Mouse (Mus musculus): ENCODE data around the gene Gnat2.

The Gnat2 gene

DNA sequence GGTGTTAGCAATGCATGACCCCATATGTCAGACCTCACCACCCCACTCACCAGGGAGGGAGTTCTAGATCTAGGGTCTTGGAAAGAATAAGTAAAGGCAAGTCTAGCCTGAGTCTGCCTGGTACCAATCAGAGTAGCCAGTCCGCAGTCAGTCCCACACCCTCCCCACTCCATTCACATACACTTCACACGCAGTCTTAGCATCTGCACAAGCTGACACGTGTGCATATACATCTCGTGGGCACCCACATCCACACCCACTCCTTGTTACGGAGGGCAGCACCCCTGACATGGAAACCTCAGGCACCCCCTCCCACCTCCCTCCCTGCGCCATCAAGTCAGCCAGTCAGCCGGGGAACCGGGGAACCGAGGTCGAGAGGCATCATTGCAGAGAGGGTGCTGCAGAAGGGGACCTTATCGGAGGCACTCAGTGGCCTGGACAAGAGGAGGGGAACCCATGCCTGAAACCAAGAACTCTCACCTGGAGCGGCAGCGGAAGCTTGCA, 7.8 kb upstream of the Gnat2 start:
- no peak for DNase-seq (ENCODE audit: low read depth, low spot score)

- peak; percentile 92 for DNase-seq (ENCODE audit: low read depth, low spot score)
Observed at GRCm38 (mm10) chr3:108085281-108085720, 7.3 kb upstream of the Gnat2 start.

DNA sequence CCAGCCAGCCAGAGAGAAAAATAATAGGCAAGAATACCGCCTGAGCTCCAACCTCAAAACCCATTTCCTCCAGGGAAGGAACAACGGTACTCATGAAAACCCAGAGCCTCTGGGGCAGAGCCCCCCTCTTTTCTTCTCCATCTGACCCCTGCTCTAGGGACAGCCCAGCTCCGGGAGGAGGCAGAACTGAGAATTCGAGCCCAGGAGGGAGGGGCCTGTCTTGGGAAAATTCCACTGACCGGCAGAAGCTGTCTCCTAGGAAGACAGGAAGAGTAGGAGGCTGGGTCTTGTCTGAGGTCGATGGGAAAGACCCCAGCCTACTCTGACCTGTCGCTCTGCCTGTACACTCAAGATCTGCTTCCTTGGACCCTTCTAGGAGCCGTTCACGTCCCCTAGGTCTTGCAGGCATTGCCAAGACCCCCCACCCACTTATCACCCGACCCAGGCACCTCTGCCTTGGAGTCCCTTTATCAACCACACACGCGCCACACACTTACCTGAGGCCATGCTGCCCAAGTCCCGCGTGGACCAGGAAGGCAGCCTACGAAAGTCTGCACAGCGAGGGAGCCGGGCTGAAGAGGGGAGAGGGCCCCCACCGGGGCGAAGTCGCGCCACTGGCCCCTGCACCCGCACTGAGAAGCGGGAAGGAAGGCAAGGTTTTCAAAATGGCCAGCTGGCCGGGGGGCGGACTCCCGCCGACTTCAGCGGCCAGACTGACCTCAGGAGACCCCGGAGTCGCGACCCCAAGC, 6.7 kb upstream of the Gnat2 start:
- DNase-seq (ENCODE audit: low read depth, low spot score) = peak; percentile 64

- DNase-seq (ENCODE audit: low read depth, low spot score) = peak; percentile 91
Observed at GRCm38 (mm10) chr3:108086470-108086979, 6.1 kb upstream of the Gnat2 start, which contains the start of gene Ampd2. Gene Ampd2 (minus strand): TSS chr3:108086651.

GRCm38 (mm10) chr3:108087329-108087728, 5.3 kb upstream of the Gnat2 start:
- no peak for DNase-seq (ENCODE audit: low read depth, low spot score)

GRCm38 (mm10) chr3:108088842-108089380, 3.7 kb upstream of the Gnat2 start:
- no peak for DNase-seq (ENCODE audit: low read depth, low spot score)

DNA sequence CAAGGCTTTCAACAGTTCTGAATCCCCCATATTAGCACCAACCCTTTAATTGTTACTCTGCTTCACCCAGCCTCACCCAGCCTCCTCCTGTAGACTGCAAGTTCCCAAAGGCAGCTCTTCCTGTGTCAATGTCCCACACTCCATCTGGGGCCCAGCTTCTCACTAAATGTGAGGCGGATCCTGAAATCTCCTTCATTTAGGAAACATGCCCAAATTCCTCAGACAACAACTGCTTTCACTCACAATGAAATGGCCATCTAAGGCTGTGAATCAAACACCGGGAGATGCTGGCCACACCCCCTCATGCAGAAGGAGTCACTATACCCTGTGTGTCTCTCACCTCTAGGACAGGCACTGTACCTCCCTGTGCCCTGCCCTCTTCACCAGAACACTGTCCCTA, 2.7 kb upstream of the Gnat2 start:
- peak; percentile 36 for DNase-seq (ENCODE audit: low read depth, low spot score)

DNA sequence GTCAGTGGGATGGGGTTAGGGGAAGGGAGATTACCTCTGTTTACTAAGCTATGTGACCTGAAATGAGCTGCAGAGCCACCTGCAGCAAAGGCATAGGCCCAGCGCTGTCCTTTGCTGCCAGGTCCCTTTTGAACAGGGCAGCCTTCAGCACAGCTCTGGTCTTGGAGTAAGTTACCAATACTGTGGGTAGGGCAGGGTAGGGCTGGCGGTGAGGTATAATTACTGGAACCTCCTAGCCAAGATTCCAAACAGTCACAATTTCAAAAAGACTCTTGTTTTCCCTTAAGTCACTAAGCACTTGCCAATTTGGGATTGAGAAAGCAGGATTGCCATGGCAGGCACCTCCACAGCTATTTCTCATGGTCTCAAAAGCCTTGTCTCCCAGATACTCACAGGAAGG, 2.0 kb upstream of the Gnat2 start:
- no peak for DNase-seq (ENCODE audit: low read depth, low spot score)

- no peak for DNase-seq (ENCODE audit: low read depth, low spot score)
Observed at GRCm38 (mm10) chr3:108092030-108092429, 559 bp upstream of the Gnat2 start.

GRCm38 (mm10) chr3:108093306-108093705, 717 bp downstream of the Gnat2 start:
- no peak for DNase-seq (ENCODE audit: low read depth, low spot score)

- DNase-seq (ENCODE audit: low read depth, low spot score) = no peak
Observed at GRCm38 (mm10) chr3:108094146-108094545, 1.6 kb downstream of the Gnat2 start.

DNA sequence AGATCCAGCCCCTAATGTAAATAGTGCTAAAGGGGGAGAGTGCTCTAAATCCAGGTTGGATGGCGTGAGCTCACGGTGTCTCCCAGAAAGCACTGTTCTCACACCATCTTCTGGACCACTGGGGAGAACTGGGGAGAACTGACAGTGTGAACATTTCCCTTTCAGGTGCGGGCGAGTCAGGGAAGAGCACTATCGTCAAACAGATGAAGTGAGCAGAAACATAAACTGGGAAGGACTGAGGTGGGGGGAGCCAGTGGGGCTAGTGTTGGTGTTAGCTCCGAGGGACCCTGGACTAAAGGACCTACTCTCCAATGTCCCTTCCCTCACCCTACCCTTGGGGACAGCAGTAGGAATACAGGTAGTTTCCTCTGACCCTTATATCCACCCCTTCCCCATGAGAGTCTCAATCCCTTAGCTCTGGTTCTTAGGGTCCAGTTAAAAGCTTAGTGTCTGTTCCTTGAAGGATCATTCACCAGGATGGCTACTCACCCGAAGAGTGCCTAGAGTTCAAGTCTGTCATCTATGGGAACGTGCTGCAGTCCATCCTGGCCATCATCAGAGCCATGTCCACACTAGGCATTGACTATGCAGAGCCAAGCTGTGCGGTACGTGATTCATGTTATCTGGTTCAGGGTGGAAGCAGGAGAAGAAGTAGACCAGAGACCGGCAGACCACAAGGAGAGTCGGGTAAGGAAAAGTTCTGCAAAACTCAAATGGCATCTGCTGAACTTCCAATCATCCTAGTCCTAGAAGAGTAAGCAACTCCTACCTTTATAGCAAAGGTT, 2.6 kb downstream of the Gnat2 start:
- no peak for DNase-seq (ENCODE audit: low read depth, low spot score)

DNA sequence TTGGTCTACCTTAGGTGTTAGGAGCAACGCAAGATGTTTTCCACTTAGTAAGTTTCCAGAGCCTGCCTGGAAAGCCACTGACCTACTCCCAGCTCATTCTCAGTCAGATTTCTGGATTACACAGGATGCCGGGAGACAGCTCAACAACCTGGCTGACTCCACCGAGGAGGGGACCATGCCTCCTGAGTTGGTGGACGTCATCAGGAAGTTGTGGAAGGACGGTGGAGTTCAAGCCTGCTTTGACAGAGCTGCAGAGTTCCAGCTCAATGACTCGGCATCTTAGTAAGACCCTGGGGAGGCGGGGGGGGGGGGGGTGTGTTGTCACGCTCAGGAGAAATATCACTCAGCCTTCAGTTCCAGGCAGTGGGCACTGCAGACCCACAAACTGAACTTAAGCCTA, 3.6 kb downstream of the Gnat2 start:
- no peak for DNase-seq (ENCODE audit: low read depth, low spot score)

- no peak for DNase-seq (ENCODE audit: low read depth, low spot score)
Observed at GRCm38 (mm10) chr3:108096726-108097125, 4.1 kb downstream of the Gnat2 start.

- DNase-seq (ENCODE audit: low read depth, low spot score) = no peak
Observed at GRCm38 (mm10) chr3:108097656-108098055, 5.1 kb downstream of the Gnat2 start.

GRCm38 (mm10) chr3:108098316-108098715, 5.7 kb downstream of the Gnat2 start:
- no peak for DNase-seq (ENCODE audit: low read depth, low spot score)

DNA sequence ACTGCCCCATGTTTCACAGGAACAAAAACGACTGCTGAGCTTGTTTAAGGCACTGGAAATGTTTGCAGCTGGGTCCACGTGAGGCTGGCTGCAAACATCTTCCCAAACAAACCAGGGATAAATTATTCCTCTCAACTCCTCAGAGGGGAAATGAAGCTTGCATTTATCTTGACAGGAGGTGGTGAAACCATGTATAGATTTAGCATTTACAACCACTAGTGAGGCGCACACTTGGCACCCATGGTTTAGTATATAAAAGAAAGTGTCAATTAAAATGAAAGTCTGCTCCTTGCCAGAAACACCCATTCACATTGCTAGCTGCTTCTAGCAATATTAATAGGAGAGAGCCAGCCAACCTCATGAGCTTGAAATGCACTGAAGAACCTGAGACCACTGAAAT, 9.0 kb downstream of the Gnat2 start:
- no peak for DNase-seq (ENCODE audit: low read depth, low spot score)

- no peak for DNase-seq (ENCODE audit: low read depth, low spot score)
Observed at GRCm38 (mm10) chr3:108102075-108102474, 9.5 kb downstream of the Gnat2 start.

DNA sequence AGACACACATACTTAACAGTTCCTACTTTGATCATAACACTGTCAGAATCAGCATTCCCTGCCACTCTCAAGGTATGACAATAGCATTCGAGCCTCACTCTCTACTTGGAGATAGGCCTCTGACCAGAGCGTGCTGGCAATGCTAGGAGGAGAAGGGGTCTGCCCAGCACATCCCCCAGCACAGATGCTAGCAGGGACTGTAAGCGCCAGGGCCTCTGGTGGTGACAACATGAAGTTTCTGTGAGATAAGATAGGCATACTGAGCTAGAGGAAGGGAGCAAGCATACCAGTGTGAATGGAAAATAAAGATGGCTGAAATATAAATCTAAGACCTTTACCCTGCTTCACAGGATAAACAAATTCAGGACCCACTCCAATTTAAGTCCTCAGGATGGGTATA, 12.7 kb downstream of the Gnat2 start:
- DNase-seq (ENCODE audit: low read depth, low spot score) = no peak

- DNase-seq (ENCODE audit: low read depth, low spot score) = no peak
Observed at GRCm38 (mm10) chr3:108111320-108111719, 18.7 kb downstream of the Gnat2 start.

GRCm38 (mm10) chr3:108112246-108112645, 19.7 kb downstream of the Gnat2 start:
- no peak for DNase-seq (ENCODE audit: low read depth, low spot score)

- no peak for DNase-seq (ENCODE audit: low read depth, low spot score)
Observed at GRCm38 (mm10) chr3:108112666-108113065, 20.1 kb downstream of the Gnat2 start.
